Mouse (Mus musculus): ENCODE measurements at regions not wholly inside any gene's neighbourhood (a gene's known extent, or its start where the extent isn't known, plus 50 kb on each side); places are given as distances from the start of the nearest gene placed in this dataset.

DNA sequence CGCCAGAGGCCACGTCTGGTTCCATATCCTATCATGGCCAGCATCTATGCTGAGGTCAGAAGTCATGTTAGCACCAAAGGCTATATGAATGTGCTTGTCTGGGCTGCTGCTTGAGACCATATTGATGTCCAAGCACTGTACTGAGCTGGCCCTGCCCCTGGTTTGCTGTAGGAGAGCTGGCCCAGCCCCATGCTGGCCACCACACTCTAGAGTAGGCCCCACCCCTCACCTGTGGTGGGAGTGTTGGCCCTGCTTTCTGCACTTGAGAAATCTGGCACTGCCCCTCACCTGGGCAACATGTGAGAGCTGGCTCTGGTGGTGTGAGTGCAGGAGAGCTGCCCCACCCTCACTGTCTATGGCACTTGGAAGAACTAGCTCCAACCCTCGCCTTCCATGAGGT, 210.0 kb downstream of the Lmo4 start:
- H3K4me1 ChIP-seq: no peaks in the 10 kb centered on the region
- no peak overlapping the region for H3K9ac ChIP-seq (replicated peaks)
- no peaks in the 10 kb centered on the region for H3K27me3 ChIP-seq
- H3K4me2 ChIP-seq (replicated peaks): no peak overlapping the region
- WGBS: 89% methylated on average over 3 of the region's 3 CpGs
- H3K36me3 ChIP-seq: no peaks in the 10 kb centered on the region
- no peak for ATAC-seq (ENCODE audit: low FRiP score, low read depth)
- no peaks in the 10 kb centered on the region for H3K9me3 ChIP-seq
- H3K4me3 ChIP-seq: no peak overlapping the region
- no peak overlapping the region for H3K27ac ChIP-seq (replicated peaks)

GRCm38 (mm10) chr3:143988991-143989390, 216.0 kb downstream of the Lmo4 start:
- Histone ChIP-seq H3K9me3 (no peaks in the 10 kb centered on the region), H3K4me2 (replicated peaks) (no peak overlapping the region), H3K4me3 (no peak overlapping the region), H3K27ac (replicated peaks) (no peak overlapping the region), H3K9ac (replicated peaks) (no peak overlapping the region), H3K27me3 (no peaks in the 10 kb centered on the region), H3K4me1 (peaks cover 3% of the 10 kb centered on the region; the same call in 1 of the 2 replicates), H3K36me3 (no peaks in the 10 kb centered on the region)
- WGBS: 81% methylated on average over 4 of the region's 4 CpGs
- ATAC-seq (ENCODE audit: low FRiP score, low read depth): no peak

GRCm38 (mm10) chr3:143988037-143988436, 217.0 kb downstream of the Lmo4 start:
- no peaks in the 10 kb centered on the region for H3K36me3 ChIP-seq
- H3K4me1 ChIP-seq: peaks cover 3% of the 10 kb centered on the region; the same call in 1 of the 2 replicates
- H3K9me3 ChIP-seq: no peaks in the 10 kb centered on the region
- H3K9ac ChIP-seq (replicated peaks): no peak overlapping the region
- no peaks in the 10 kb centered on the region for H3K27me3 ChIP-seq
- no peak overlapping the region for H3K27ac ChIP-seq (replicated peaks)
- no peak overlapping the region for H3K4me3 ChIP-seq
- 87% methylated on average over 5 of the region's 5 CpGs for WGBS
- H3K4me2 ChIP-seq (replicated peaks): no peak overlapping the region
- no peak for ATAC-seq (ENCODE audit: low FRiP score, low read depth)

DNA sequence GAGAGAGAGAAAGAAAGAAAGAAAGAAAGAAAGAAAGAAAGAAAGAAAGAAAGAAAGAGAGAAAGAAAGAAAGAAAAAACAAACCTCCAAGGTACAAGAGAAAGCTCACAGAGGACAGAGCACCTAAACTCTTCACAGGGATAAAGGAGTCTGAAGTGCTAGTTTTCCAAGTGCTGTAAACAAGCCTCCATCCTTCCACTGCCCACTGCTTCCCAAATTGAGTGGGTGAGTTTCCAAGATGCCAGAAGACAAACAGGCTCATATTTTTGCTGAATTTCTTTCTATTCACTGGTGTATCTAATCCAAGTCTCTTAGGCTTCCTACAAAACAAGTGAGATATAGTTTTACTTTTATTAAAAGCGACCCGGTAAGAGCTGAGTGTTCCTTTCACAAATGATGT, 218.2 kb downstream of the Lmo4 start:
- Histone ChIP-seq H3K4me3 (no peak overlapping the region), H3K9me3 (no peaks in the 10 kb centered on the region), H3K27ac (replicated peaks) (no peak overlapping the region), H3K36me3 (no peaks in the 10 kb centered on the region), H3K9ac (replicated peaks) (no peak overlapping the region), H3K27me3 (no peaks in the 10 kb centered on the region), H3K4me2 (replicated peaks) (no peak overlapping the region), H3K4me1 (peaks cover 3% of the 10 kb centered on the region; the same call in 1 of the 2 replicates)
- 93% methylated on average over 2 of the region's 2 CpGs for WGBS
- no peak for ATAC-seq (ENCODE audit: low FRiP score, low read depth)

DNA sequence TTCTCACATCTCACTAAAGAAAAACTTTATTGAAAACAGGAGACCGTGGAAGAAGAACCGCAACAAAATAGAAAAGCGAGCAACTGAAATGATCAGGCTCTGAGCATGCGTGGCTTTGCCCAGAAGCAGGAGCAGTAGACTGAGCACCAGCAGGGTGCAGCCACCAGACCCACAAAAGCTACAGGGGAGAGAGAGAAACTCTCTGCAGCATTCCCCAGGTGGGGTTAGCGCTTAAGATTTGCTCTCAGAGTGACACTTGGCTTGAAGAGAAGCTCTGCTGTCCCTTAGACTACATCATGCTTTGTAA, 218.9 kb downstream of the Lmo4 start:
- H3K36me3 ChIP-seq: no peaks in the 10 kb centered on the region
- no peaks in the 10 kb centered on the region for H3K27me3 ChIP-seq
- no peak overlapping the region for H3K4me2 ChIP-seq (replicated peaks)
- H3K4me3 ChIP-seq: no peak overlapping the region
- no peak overlapping the region for H3K9ac ChIP-seq (replicated peaks)
- no peak overlapping the region for H3K27ac ChIP-seq (replicated peaks)
- ATAC-seq (ENCODE audit: low FRiP score, low read depth): no peak
- 57% methylated on average over 5 of the region's 5 CpGs for WGBS
- H3K9me3 ChIP-seq: no peaks in the 10 kb centered on the region
- peaks cover 3% of the 10 kb centered on the region; the same call in 1 of the 2 replicates for H3K4me1 ChIP-seq

DNA sequence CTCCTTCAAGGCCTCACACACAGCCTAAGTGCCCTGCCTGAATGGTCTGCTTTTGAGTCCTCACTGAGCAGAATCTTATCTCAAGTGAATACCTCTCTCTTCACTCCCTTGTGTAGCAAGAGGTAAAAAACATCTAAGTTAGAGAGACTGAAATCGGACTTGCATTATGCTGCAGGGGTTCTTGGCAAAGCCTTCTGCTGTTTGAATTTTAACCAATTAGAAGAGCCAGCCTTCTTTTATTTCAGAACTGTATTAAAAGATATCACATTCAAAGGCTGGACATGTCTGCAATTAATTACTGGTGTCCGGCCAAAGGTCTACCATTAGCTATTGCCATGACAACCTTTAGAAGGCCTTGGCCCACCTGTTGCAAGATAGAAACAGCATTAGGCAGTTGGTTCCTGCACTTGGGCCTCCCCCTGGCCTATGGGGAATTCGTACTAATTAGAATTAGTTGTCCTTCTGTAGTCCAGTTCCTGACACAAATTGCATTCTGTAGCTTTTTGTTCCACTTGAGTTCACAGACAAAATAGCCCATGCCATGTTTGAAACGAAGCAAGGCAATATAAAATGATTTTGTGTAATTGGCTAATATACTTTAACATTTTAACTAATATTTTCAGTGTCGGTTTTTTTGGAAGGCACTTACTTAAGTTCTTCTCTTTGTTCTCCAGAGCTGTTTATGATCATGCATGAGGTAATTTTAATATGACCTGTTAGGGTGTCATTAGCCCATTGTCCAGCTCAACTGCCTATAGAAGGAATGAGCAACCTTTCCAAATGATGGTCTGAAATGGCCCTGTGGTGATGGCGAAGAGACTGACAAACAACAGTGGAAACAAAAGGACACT, 219.4 kb downstream of the Lmo4 start:
- Histone ChIP-seq H3K27me3 (no peaks in the 10 kb centered on the region), H3K36me3 (no peaks in the 10 kb centered on the region), H3K4me1 (peaks cover 3% of the 10 kb centered on the region; the same call in 1 of the 2 replicates), H3K9me3 (no peaks in the 10 kb centered on the region), H3K9ac (replicated peaks) (no peak overlapping the region), H3K27ac (replicated peaks) (no peak overlapping the region), H3K4me3 (no peak overlapping the region), H3K4me2 (replicated peaks) (no peak overlapping the region)
- 77% methylated on average over 6 of the region's 6 CpGs for WGBS
- ATAC-seq (ENCODE audit: low FRiP score, low read depth): peak; percentile 35; the same call in 1 of the 2 replicates

DNA sequence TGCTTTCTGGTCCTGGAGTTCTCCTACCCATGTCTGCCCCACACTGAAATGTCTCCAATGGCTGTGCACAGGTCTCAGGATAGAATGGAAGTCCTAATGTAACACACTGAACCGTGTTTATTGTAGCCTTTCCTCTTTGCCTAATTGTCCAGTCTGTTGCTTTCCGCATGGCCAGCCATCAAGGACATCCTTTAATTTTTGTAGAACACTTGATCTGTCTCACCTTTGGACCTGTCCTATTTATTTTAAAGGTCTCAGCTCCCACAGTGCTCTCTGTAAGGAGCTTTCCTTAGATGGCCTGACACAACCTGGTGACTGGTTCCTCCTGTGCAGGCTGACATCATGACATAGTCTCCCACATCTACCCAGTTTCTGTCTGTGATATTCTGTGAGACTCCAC, 226.3 kb downstream of the Lmo4 start:
- Histone ChIP-seq H3K4me3 (no peak overlapping the region), H3K27ac (replicated peaks) (no peak overlapping the region), H3K9me3 (no peaks in the 10 kb centered on the region), H3K9ac (replicated peaks) (no peak overlapping the region), H3K4me2 (replicated peaks) (no peak overlapping the region), H3K36me3 (no peaks in the 10 kb centered on the region), H3K27me3 (no peaks in the 10 kb centered on the region), H3K4me1 (no peaks in the 10 kb centered on the region)
- ATAC-seq (ENCODE audit: low FRiP score, low read depth): no peak
- WGBS: 89% methylated on average over 2 of the region's 2 CpGs

- H3K9ac ChIP-seq (replicated peaks): no peak overlapping the region
- H3K9me3 ChIP-seq: no peaks in the 10 kb centered on the region
- H3K27ac ChIP-seq (replicated peaks): no peak overlapping the region
- H3K4me3 ChIP-seq: no peak overlapping the region
- no peaks in the 10 kb centered on the region for H3K27me3 ChIP-seq
- no peak overlapping the region for H3K4me2 ChIP-seq (replicated peaks)
- H3K36me3 ChIP-seq: no peaks in the 10 kb centered on the region
- WGBS: 85% methylated on average over 7 of the region's 7 CpGs
- ATAC-seq (ENCODE audit: low FRiP score, low read depth): no peak
- H3K4me1 ChIP-seq: no peaks in the 10 kb centered on the region
Observed at GRCm38 (mm10) chr3:143977886-143978447, 227.1 kb downstream of the Lmo4 start.

DNA sequence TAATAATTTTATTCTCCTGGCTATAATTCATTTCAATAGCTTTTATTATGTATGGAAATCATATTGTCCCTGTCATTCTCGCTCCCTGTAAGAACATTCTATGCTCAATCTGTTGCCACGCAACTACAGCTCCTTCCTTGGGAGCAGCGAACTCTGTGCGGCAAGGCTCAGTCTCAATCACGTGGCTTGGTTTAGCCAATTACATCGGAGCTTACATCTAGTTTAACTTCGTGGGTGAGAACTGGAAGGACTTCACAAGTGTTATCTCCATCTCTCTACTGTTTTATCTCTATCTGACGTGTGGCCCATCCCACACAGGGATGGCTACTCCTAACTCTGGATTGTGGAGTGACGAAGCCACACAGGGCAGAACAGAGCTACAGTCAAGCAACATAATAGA, 231.4 kb downstream of the Lmo4 start:
- Histone ChIP-seq H3K36me3 (no peaks in the 10 kb centered on the region), H3K27me3 (no peaks in the 10 kb centered on the region), H3K27ac (replicated peaks) (no peak overlapping the region), H3K4me1 (no peaks in the 10 kb centered on the region), H3K9me3 (no peaks in the 10 kb centered on the region), H3K4me2 (replicated peaks) (no peak overlapping the region), H3K9ac (replicated peaks) (no peak overlapping the region), H3K4me3 (no peak overlapping the region)
- no peak for ATAC-seq (ENCODE audit: low FRiP score, low read depth)
- 82% methylated on average over 9 of the region's 9 CpGs for WGBS

- no peak overlapping the region for H3K9ac ChIP-seq (replicated peaks)
- no peaks in the 10 kb centered on the region for H3K4me1 ChIP-seq
- H3K4me2 ChIP-seq (replicated peaks): no peak overlapping the region
- no peak overlapping the region for H3K4me3 ChIP-seq
- no peak for ATAC-seq (ENCODE audit: low FRiP score, low read depth)
- H3K27me3 ChIP-seq: no peaks in the 10 kb centered on the region
- H3K36me3 ChIP-seq: no peaks in the 10 kb centered on the region
- no peaks in the 10 kb centered on the region for H3K9me3 ChIP-seq
- no peak overlapping the region for H3K27ac ChIP-seq (replicated peaks)
Observed at GRCm38 (mm10) chr3:143972351-143972750, 232.7 kb downstream of the Lmo4 start.

DNA sequence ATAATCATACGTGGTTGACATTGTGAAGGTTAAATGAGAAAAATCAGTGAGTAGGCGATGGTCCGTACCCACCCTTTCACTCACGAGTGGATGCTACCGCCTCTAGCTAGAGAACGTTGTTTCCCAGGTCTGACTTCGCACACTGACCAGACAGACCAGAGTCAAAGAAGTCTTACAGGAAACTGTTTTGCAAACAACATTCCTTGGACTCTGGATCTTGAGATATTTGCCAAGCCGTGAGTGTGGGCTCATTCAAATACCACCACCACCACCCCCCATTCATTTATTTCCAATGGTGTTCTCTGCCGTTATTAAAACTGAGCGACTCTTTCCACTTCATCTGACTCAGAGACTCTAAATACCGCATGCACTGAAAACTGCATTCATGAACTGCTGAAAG, 234.2 kb downstream of the Lmo4 start:
- Histone ChIP-seq H3K27me3 (no peaks in the 10 kb centered on the region), H3K27ac (replicated peaks) (no peak overlapping the region), H3K9me3 (no peaks in the 10 kb centered on the region), H3K36me3 (no peaks in the 10 kb centered on the region), H3K4me3 (no peak overlapping the region), H3K9ac (replicated peaks) (no peak overlapping the region), H3K4me1 (no peaks in the 10 kb centered on the region), H3K4me2 (replicated peaks) (no peak overlapping the region)
- WGBS: 90% methylated on average over 11 of the region's 11 CpGs
- ATAC-seq (ENCODE audit: low FRiP score, low read depth): no peak

- no peak overlapping the region for H3K27ac ChIP-seq (replicated peaks)
- no peaks in the 10 kb centered on the region for H3K4me1 ChIP-seq
- H3K9ac ChIP-seq (replicated peaks): no peak overlapping the region
- no peaks in the 10 kb centered on the region for H3K27me3 ChIP-seq
- WGBS: 95% methylated on average over 7 of the region's 7 CpGs
- no peaks in the 10 kb centered on the region for H3K36me3 ChIP-seq
- H3K4me2 ChIP-seq (replicated peaks): no peak overlapping the region
- H3K9me3 ChIP-seq: no peaks in the 10 kb centered on the region
- H3K4me3 ChIP-seq: no peak overlapping the region
- no peak for ATAC-seq (ENCODE audit: low FRiP score, low read depth)
Observed at GRCm38 (mm10) chr3:143955508-143955907, 249.5 kb downstream of the Lmo4 start.

DNA sequence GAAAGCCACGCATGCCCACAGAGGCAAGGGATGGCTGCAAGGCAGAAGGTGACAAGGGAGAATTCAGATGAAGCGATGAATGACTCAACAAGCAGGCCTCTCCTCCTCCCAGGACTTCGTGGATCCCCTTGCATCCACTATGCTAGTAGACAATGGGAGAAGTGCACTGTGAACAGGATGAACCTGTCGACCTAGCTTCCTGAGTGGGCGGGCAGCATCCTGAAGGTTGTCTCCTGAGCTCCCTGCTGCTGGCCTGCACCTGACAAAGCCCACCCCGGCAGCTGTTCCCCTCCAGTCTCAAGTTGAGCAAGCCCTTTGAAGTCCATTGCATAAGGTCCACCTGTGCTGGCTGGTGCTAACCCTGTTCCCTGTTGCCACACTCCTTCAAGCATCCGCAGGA, 250.2 kb downstream of the Lmo4 start:
- Histone ChIP-seq H3K4me1 (no peaks in the 10 kb centered on the region), H3K36me3 (no peaks in the 10 kb centered on the region), H3K9ac (replicated peaks) (no peak overlapping the region), H3K4me3 (no peak overlapping the region), H3K27ac (replicated peaks) (no peak overlapping the region), H3K9me3 (no peaks in the 10 kb centered on the region), H3K27me3 (no peaks in the 10 kb centered on the region), H3K4me2 (replicated peaks) (no peak overlapping the region)
- WGBS: 90% methylated on average over 7 of the region's 7 CpGs
- ATAC-seq (ENCODE audit: low FRiP score, low read depth): no peak
